Mouse (Mus musculus): ENCODE results near the gene Nfyb.

Nfyb gene

DNA sequence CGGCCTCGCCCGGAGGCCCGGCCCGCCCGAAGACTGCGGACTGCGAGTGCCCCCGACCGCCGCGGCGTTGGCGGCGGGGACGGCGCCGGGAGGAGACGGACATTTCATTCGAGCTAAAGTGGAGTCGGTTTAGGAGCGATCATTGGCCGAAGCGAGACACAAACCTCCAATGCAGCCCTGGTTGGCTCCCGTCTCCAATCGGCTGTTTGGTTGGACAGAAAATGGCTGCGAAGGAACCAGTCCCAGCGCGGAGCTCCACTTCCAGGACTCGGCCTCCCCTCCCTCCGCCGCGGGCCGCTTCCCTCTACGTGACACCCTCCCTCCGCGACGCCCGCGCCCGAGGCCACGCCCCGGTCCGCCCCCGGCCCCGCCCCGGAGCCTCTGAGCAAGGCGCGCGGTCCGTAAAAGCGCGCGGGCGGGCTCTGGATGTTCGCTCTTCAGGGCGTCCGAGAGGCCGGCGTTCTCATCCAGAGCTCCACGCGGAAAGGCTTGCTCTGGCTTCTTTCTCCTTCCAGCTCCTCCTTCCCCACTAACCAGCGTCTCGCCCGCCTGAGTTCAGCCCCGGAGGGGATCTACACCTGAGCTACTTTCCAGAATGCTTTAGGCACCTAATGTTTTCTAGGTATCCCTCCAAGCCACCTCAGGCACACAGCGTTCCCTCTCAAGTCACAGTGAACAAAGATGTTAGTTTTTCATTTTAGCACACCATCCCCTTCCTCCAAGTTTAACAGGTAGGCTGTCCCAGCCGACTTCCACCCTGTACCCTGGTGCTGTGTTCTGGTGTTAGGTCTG, at the start of gene Nfyb:
Gene Nfyb (minus strand): TSS at position 305 of the 792 bp plus-strand sequence.
- peak; percentile 91 for DNase-seq (ENCODE audit: low read depth, low spot score)

GRCm38 (mm10) chr10:82811855-82812431, 48.0 kb upstream of the Nfyb start:
- DNase-seq (ENCODE audit: low read depth, low spot score): peak; percentile 52

- no peak for DNase-seq (ENCODE audit: low read depth, low spot score)
These were observed 45.4 kb upstream of the Nfyb start for GRCm38 (mm10) chr10:82809352-82809751.

- DNase-seq (ENCODE audit: low read depth, low spot score): no peak
These were observed 44.9 kb upstream of the Nfyb start for GRCm38 (mm10) chr10:82808891-82809290.

DNA sequence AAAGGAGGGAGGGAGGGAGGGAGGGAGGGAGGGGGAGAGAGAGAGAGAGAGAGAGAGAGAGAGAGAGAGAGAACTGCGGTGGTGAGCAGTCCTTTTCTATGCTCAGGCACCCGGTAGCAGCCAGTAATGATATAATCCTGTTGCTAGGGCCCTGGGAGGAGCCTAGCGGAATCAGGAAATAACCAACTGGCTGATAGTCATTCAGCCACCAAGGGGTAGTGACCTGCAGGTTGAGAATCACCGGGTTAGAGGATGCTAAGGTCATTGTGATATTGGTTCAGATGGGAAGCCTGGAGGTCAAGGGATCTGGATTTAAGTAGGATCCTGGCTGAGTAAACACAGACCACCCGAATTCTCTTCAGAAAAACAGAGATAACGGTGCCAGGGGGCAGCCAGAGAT, 44.2 kb upstream of the Nfyb start:
- DNase-seq (ENCODE audit: low read depth, low spot score): no peak

DNA sequence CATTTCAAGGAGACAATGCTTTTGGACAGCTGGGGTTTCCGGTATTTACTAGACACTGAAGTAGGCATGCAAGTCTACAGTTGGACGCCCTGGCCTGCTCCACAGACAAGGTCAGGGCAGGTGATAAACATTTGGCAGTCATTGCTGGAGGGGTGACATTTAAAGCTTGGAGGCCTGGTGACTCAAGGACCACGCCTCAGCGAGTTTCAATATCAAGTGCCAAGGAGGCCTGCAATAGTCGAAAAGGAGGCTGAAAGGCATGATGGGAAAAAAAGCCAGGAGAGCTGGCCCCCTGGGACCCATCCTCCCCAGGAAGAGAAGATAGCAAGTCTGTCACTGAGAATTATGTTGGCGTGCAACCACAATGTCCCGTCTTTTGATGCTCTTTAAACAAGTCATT, 43.3 kb upstream of the Nfyb start:
- DNase-seq (ENCODE audit: low read depth, low spot score): no peak

GRCm38 (mm10) chr10:82806414-82806813, 42.5 kb upstream of the Nfyb start:
- no peak for DNase-seq (ENCODE audit: low read depth, low spot score)

- no peak for DNase-seq (ENCODE audit: low read depth, low spot score)
These were observed 41.2 kb upstream of the Nfyb start for GRCm38 (mm10) chr10:82805111-82805510.

DNA sequence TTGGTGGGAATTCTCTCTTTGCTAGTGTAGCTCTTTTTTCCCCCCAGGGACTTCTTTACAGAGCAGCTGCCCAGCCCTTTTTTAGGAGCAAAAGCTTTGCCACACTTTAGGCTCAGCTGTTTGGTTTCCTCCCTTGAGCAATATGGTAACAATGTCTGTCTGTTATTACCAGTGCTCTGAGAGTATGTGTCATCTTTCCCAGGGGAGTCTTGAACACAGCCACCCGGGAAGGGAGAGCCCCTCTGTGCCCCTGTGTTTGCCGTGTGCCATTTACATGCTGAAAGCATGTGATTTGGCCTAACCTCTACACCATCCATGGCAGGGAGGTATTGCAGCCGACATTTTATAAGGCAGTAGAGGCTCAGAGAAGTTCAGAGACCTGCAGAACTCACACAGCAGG, 40.5 kb upstream of the Nfyb start:
- DNase-seq (ENCODE audit: low read depth, low spot score): no peak

GRCm38 (mm10) chr10:82800094-82800493, 36.1 kb upstream of the Nfyb start:
- DNase-seq (ENCODE audit: low read depth, low spot score): no peak

DNA sequence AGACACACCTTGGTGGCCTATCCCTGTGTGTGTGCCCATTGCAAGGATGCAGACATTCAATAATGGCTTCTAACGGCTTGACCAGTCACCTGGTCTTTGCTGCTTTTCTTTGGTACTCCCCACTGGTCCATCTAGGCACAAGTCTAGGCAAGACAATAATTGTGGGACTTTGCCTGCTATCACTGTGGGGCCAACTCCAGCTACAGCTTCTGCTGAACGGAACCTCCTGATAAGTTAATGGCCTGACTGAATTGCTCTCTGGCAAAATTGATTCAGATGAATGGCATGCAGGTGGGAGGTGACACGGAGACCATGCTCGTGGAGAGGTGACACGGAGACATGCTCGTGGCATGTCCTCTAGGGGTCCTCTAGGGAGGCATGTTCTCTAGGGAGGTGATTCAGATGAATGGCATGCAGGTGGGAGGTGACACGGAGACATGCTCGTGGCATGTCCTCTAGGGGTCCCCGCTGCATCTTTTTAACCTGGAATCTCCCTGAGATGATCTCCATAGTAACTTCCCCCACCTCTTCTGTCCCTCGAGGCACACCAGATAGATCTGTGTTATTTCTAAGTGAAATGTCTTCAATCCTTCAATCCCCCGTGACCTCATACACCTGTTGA, 34.5 kb upstream of the Nfyb start:
- DNase-seq (ENCODE audit: low read depth, low spot score): no peak

GRCm38 (mm10) chr10:82797119-82797491, 33.2 kb upstream of the Nfyb start:
- DNase-seq (ENCODE audit: low read depth, low spot score): no peak

- DNase-seq (ENCODE audit: low read depth, low spot score): no peak
These were observed 32.7 kb upstream of the Nfyb start for GRCm38 (mm10) chr10:82796471-82797118.

- no peak for DNase-seq (ENCODE audit: low read depth, low spot score)
These were observed 31.8 kb upstream of the Nfyb start for GRCm38 (mm10) chr10:82795767-82796166.

GRCm38 (mm10) chr10:82795071-82795731, 31.3 kb upstream of the Nfyb start:
- no peak for DNase-seq (ENCODE audit: low read depth, low spot score)

DNA sequence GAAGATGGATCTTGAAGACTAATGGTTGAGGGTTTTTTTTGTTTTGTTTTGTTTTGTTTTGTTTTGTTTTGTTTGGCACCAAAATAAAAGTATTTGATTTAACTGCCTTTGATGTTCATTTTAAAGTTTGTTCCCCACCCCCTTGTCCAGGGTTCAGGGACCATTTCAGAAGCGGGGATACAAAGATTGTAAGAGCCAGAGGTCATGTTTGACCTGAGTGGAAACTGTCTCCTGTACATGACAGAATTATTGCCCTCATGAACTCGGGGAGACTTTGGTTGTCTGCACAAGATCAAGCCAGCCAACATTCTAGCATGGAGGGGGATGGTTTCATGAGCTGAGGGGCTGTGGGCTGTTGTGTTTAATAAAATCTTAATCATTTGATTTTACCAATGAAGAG, 28.4 kb upstream of the Nfyb start:
- DNase-seq (ENCODE audit: low read depth, low spot score): no peak

DNA sequence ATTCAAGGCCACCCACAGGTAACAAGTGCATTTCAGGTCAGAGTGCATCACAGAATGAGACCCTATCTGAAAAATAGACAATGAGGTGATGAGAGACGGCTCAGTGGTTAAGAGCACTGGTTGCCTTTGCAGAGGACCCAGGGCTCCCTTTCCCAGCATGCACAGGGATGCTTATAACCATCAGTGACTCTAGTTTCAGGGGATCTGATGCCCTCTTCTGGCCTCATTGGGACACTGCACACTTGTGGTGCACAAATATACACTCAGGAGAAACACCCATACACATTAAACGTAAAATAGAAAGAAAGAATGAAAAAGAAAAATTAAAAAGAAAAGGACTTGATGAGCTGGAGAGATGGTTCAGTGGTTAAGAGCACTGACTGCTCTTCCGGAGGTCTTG, 27.8 kb upstream of the Nfyb start:
- DNase-seq (ENCODE audit: low read depth, low spot score): no peak

- no peak for DNase-seq (ENCODE audit: low read depth, low spot score)
These were observed 26.6 kb upstream of the Nfyb start for GRCm38 (mm10) chr10:82790504-82790903.

DNA sequence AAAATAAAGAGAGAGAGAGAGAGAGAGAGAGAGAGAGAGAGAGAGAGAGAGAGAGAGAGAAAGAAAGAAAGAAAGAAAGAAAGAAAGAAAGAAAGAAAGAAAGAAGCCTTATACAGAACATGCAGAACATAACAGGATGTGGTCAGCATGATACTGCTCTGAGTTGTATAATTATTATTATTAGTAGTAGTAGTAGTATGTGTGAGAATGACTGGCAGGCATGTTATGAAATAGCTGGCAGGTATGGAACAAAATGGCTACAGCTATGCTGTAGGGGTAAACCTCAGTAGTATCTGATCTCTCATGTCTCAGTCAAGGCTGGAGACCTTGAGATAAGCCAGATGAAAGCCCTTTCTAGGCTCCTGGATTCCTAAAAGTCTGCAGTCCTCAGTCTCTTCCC, 25.2 kb upstream of the Nfyb start:
- no peak for DNase-seq (ENCODE audit: low read depth, low spot score)

DNA sequence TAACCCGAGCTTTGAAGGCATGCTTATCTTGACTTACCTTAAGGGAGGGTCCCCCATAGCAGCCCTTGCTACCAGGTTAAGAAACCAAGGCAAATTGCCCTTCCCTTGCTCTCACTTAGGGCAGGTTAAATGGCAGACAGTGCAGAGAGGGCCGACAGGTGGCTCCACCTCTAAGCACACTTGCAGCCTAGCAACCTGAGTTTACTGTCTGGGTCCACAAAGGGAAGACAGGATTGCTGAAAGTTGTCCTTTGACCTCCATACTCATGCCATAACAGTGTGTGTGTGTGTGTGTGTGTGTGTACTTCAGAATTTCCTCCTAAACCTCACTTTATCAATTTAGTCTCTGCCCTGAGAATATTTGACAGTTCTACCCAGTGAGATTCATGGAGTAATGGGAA, 18.5 kb upstream of the Nfyb start:
- no peak for DNase-seq (ENCODE audit: low read depth, low spot score)

- DNase-seq (ENCODE audit: low read depth, low spot score): no peak
These were observed 16.9 kb upstream of the Nfyb start for GRCm38 (mm10) chr10:82780816-82781215.

DNA sequence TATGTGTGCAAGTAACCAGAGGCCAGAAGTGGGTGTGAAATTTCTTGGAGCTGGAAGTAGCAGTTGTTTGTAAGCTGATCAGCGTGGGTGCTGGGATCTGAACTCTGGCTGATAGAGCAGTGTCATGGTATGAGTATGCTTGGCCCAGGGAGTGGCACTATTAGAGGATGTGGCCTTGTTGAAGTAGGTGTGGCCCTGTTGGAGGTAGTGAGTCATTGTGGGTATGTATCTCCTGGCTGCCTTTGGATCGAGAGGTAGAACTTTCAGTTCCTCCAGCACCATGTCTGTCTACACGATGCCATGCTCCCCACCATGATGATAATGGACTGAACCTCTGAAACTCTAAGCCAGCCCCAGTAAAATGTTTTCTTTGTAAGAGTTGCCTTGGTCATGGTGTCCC, 16.4 kb upstream of the Nfyb start:
- no peak for DNase-seq (ENCODE audit: low read depth, low spot score)

All from embryo, embryonic 11.5 days (tissue).